Mouse (Mus musculus): ENCODE measurements around the gene Uhrf1bp1.
A peak's percentile ranks its signal among the peaks of the same experiment; 100 is the strongest.

Uhrf1bp1 gene

GRCm38 (mm10) chr17:27839469-27840252 is 16.6 kb upstream of the Uhrf1bp1 start:
- peak; percentile 79 to 90 for DNase-seq (ENCODE audit: low spot score in 2 of 2)

DNA sequence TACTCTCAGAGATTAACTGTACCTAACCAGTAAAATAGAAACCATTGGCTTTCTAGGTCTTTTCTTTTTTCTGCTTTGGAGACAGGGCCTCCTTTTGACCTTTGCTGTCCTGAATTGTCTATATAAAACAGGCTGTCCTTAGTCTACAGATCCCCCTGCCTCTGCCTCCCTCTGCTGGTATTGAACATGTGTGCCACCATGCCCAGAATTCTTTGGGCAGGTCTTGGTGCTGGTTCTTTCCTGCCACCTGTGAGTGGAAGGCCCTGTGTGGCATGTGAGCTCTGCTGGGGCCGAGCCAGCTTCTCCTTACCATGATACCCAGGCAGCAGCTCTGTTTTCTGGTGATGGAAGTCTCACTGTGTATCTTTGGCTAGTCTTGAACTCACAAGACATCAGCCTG is 7.9 kb upstream of the Uhrf1bp1 start:
- no peak for DNase-seq (ENCODE audit: low spot score in 2 of 2)

DNA sequence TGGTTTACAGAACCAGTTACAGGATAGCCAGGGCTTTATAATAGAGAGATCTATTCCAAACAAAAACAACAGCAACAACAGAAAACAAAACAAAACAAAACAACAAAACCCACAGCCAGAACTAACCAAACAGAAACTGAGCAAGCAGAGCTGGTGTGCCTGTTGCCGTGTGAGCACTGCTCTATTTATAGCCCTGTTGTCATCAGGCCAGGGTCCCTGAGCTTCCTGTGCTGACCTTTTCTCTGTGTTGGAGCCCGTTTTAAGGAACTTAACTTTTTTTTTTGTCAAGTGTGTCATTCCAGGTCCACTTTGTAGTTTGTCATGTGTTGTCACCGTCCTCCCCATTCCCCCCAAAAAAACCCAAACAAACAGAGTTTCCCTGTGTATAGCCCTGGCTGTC is 5.2 kb upstream of the Uhrf1bp1 start:
- DNase-seq (ENCODE audit: low spot score in 2 of 2), result no peak

DNA sequence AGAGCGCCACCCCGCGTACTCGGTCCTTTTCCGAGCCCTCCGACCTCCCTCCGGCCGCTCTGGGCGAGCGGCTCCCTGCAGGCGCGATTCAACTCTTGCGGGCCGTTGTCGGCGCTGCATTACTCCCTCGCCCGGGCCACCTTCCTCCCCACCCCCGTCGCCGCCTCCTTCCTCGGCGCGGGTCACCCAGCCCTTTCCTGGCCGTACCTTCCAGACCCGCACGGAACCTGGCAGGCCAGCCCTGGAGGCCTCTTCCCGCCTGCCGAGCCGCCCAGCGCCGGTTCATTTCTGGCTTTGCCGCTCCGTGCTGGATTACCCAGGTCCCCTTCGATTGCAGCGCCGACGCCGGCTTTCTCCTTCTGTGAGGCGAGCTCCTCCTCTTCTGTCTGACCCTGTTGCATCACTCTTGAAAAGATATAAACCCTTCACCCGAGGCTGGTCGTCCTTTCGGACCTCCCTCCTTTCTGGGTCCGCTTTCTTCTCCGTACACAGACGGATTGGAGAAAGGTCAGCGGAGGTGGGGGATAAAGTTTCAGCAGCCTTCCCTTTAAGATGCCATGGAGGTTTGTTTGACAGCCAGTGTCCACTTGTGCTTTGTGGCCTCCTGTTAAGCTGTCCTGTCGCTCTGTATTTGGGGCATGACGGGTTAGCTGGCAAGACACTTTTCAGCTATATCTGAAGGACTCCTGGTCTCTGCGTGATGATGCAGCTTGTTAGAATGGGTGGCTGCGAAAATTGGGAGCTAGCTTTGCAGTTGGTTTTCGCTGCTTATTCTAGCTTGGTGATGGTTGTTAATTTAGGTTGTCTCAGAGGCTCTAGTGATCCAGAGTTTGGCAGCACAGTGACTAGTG is 782 bp downstream of the Uhrf1bp1 start:
- peak in 1 of 2 experiments; percentile 40 for DNase-seq (ENCODE audit: low spot score in 2 of 2)

DNA sequence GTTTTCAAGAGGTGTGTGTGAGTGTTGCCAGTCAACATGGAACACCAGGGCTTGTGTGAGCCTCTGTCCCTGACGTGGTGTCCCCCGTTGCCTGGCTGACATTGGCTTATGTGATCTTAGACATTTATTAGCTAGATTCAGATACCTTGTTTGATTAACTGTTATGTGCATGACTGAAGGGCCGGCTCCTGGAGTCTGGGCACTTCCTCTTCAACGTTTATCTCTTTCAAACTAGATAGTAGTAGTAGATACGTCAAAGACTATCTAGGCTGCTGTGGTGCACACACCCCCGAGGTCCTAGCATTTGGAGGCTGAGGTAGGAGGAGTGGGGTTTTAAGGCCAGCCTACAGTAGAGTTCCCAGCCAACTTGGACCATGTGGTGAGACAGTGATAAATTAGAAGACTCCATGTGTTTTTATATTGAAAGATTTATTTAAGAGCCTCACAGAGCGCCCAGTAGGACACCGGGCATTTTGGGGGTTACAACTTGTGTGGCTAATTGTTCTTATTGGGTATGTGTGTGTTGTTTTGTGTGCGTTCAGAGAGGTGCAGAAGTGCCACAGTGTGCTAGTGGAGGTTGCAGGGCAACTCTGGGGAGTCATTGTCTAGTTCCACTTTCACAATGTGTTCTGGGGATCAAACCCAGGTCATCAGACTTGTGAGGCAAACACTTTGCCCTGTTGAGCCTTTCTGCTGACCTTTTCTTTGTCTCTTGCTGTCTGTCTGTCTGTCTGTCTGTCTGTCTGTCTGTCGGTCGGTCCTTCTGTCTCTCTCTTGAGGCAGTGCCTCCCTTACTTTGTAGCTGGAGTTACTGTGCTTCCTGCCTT is 1.6 kb downstream of the Uhrf1bp1 start:
- DNase-seq (ENCODE audit: low spot score in 2 of 2), result no peak

DNA sequence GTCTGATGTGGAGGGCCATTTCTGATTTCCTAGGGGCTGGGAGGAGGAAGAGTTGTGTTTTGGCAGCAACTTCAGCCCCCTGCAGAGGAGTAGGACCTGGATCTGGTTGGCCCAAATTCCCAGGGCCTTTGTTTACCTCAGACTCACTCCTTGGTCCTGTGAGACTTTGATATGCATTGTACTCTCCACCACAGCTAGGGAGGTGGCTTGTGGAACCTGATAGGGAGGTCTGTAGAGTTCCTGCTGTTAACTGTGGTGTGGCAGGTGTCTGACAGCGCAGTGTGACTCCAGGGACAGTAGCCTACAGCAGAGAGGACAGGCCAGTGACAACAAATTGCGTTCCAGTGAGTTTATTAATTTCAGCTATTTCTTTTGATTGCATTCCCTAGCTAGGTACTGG is 2.9 kb downstream of the Uhrf1bp1 start:
- DNase-seq (ENCODE audit: low spot score in 2 of 2), result no peak

- no peak for DNase-seq (ENCODE audit: low spot score in 2 of 2)
Observed at GRCm38 (mm10) chr17:27865461-27865860, 9.2 kb downstream of the Uhrf1bp1 start.

DNA sequence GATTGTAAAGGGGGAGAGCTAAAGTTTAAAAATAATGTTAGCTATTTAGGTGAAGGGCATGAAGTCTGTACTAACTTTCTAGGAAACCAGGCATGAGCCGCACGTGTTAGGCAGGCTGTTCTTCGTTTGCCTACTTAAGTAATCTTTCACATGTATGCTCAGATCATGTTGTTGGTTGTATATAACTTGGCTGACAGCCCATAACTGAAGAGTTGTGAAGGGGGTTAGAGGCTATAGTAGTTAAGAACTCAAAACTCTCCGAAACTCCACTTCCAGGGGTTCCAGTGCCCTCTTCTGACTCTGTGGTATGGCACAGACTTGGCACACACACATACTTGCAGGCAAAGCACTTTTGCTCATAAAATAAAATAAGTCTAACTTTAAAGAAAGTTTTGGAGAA is 10.5 kb downstream of the Uhrf1bp1 start:
- DNase-seq (ENCODE audit: low spot score in 2 of 2), result no peak

DNA sequence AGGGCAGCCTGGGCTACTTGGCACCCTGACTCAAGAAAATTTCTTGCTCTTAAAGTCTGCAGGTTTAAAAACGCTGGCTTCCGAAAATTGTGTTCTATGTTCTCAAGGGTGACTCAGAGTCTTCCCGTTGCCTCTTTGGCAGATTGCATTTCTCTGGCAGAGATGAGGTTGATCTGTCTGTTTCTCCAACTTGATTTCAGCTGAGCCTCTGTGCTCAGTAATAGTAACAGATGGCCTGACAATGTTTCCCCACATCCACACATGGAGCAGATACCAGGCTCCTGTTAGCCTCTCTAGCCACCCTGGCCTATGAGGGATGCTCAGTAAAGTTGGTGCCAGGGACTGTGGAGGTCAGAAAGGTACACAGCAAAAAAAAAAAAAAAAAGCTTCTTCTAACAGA is 15.6 kb downstream of the Uhrf1bp1 start:
- DNase-seq (ENCODE audit: low spot score in 2 of 2), result no peak

DNA sequence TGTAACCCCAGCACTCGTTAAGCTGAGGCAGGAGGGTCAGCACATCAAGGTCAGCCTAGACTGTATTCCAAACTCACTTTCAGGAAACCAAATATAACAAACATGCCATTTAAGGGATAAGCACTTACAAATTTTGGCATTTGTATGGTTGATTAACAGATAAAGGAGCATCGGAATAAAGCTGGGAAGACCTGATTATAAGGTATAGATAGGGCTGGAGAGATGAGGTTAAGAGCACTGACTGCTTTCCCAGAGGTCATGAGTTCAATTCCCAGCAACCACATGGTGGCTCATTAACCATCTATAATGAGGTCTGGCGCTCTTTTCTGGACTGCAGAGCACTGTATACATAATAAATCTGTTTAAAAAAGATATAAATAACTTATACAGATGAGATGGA is 17.3 kb downstream of the Uhrf1bp1 start:
- no peak for DNase-seq (ENCODE audit: low spot score in 2 of 2)

GRCm38 (mm10) chr17:27874510-27874909 is 18.3 kb downstream of the Uhrf1bp1 start:
- DNase-seq (ENCODE audit: low spot score in 2 of 2), result no peak

DNA sequence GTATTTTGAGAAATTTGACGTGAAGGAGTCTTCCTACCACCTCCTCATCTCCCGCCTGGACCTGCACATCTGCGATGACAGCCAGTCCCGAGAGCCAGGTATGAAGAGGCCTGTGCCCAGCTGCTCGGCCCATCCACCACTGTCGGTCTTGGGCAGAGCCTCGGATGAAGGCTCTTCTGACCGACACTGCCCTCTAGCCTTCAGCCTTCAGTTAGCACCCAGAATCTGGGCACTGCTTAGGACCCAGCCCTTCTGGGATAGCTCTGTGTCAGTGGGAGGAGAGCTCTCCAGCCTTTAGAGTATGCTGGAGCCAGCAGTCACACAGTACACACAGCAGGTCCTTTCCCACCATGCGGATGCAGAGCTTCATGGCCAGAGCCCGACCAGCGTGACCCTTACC is 25.3 kb downstream of the Uhrf1bp1 start:
- no peak for DNase-seq (ENCODE audit: low spot score in 2 of 2)

DNA sequence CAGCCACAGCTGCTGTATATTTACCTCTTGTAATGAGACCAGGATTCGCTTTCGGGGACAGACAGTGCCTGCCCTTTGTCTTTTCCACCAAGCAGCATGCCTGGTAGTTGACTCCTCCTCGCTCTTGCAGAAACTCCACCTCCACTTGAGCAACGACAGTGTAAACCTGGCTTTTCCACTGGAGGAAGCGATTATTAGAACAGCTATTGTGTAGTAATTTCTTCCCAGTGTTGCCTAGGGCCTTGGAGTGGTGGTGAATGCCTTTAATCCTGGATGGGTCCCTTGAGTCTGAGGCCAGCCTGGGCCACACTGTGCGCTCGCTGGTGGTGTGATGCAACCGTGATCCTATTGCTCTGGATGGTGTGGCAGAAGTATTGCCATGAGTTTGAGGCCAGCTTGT is 26.9 kb downstream of the Uhrf1bp1 start:
- no peak for DNase-seq (ENCODE audit: low spot score in 2 of 2)

- DNase-seq (ENCODE audit: low spot score in 2 of 2), result no peak
Observed at GRCm38 (mm10) chr17:27883994-27884393, 27.8 kb downstream of the Uhrf1bp1 start.

DNA sequence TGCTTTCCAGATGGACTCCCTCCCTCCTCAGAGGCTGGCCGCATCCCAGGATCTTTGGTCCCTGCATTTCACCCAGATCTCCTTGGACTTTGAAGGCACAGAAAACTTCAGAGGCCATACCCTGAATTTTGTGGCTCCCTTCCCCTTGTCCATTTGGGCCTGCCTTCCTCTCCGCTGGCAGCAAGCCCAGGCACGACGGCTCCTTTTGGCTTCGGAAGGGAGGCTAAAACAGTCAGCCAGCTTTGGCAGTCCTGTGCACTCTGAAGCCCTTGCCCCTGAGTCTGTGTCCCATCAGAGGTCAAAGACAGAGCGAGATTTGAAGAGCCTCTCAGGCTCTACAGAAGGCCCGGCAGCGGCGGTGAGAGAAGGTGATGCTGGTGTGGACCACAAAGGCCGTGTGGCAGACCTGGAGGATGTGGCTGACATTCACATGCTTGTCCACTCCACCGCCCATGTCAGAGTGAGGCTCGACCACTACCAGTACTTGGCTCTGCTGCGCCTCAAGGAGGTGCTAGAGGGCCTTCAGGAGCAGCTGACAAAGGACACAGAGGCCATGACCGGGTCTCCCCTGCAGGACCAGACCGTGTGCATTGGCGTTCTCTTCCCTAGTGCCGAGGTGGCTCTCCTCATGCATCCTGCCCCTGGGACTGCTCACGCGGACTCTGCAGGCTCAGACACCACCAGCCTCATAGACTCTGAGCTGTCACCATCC is 30.4 kb downstream of the Uhrf1bp1 start:
- DNase-seq (ENCODE audit: low spot score in 2 of 2), result no peak

DNA sequence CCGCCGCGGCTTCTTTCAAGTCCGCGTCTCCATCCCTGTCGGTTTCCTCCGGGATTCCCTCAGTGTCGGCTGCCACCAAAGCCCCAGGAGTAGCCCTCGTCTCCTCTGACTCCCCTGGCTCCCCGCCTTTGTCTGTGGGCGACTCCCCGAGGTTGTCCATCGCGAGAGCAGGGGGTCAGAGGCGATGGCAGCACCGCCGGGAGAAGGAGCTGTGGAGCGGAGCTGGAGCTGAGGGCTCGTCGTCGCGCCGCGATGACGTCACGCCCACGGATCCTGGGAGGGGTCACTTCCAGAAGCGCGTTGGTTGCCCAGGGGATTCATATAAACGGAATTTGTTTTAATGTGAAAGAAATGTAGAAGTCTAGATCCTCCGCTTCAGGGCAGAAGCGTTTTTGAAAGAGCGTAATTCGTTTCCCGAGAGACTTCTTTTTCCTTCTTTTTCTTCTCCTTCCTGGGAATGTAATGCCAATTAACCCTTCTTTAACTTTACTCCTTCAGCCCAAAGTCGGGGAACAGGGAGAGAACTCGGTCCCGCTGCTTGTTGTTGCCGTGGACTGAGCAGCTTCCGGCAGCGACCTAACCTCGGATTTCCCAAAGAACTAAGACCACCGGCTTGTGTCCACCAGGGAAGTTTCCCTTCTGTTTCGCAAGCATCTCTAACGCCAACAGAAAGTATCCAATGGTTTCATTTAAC is 51.4 kb downstream of the Uhrf1bp1 start:
- peak; percentile 93 to 97 for DNase-seq (ENCODE audit: low spot score in 2 of 2)

DNA sequence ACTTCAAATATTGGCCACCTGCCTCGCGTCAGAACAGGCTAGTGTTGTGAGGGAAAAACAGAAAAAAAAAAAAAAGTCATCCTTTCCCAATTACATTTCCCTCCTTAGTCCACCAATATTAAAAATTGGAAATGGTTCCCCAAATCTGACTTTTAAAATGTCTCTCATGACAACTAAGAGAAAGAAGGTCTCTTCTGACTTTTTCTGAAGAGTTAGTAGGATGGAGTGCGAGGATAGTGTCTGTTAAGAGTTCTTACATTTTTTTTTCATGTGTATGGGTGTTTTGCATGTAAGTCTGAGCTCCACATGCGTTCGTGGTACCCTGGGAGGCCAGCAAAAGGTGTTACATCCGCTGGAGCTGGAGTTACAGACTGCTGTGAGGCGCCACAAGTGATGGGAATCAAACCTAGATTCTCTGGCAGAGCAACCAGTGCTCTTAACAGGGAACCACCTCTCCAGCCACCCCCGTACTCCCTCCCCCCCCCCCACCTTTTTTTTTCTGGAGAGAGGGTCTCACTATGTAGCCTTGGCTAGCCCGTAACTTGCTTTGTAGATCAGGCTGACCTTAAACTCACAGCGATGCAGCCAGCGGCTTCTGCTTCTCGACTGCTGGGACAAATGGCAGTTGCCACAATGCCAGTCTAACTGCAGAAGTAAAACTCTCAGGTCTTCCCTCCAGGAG is 52.1 kb downstream of the Uhrf1bp1 start:
- peak in 1 of 2 experiments; percentile 37 for DNase-seq (ENCODE audit: low spot score in 2 of 2)

DNA sequence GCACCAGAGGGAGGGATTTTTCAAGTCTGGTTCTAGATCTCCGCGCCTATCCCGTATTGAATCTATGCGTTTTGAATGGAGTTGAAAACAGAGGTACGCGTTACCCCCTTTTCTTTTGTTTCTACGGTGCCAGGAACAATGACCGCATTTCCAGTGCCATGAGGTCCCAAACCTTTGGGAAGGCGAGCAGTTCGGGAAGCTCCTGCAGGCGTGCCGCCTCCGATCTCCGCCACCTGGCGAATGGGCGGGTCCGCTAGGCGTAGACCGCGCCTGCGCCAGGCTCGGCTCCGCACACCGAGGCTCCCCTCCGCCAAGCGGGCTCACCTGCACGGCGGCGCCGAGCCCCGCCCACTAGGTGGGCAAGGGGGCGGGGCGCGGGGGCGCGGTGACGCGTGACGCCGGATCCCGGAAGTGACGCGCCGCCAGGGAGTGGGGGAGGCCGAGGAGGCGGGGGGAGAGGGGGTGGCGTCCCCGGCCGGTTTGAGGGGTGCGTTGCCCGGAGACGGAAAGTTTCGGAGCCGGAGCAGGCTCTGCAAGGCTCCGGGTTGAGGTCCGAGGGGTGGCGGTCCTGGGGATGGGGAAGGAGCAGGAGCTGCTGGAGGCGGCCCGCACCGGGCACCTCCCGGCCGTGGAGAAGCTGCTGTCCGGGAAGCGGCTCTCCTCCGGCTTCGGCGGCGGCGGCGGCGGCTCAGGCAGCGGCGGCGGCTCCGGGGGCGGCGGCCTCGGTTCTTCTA is 52.8 kb downstream of the Uhrf1bp1 start, which contains the start of gene Anks1:
TSS of gene Anks1 (plus strand) at position 419 of the 734 bp plus-strand sequence.
- DNase-seq (ENCODE audit: low spot score in 2 of 2), result peak; percentile 76 to 88
